Mouse (Mus musculus): ENCODE data around the gene Zfand3.

DNA sequence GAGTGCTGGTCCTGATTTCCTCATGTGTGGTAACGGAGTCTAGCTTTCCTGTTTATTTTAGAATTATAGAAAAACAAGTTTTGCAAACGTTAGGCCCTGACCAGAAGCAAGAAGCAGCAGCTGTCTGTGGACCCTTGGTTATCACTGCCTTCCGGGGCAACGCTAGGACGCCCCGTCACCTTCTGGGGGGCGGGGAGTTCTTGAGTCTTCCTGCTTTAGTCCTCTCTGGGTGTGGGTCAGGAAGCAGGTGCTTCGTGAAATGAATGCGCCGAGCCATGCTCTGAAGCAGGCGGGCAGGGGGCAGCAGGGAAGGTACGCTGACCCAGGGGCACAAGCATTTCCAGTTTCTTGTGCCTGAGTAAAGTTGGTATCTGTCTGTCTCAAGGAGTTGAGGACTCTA, 129.1 kb downstream of the Zfand3 start:
- TF ChIP-seq EP300 (IDR thresholded peaks at IDR 0.05; ENCODE audit: low read depth), result no peak
- TF ChIP-seq CTCF (IDR thresholded peaks at IDR 0.05; ENCODE audit: low read depth), result no peak

Data from liver, embryonic 14.5 days (tissue).